22 mouse cellular contexts compared by ENCODE assay signal in the genomic region with DNA sequence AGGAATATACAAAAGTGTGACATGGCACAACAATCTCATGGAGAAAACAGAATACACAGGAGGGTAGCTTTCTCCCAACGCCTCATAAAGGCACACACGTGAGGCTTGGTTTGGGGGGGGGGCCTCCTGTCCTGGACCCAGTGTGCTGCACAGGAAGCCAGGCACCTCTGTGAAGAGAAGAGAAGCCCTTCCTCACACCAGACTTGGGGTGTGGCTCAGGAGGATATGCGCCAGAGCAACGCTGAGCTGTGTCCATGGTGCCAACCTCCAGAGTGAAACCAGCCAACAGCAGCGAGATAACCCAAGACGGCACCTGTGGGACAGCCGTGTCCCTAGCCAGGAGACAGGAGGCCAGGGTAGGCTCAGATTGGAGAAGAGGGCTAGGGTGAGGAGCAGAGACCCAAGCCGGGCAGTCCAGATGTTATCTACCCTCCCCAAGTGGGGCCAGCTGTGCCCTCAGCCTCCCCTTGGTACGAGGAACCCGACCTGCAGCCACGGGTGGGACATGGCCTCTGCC. TPM values are rescaled to one million over a fixed set of nuclear protein-coding genes. Genes with fewer than 3 reads are reported as not detected.
DNase-seq lines count a peak whose midpoint lies in the region; ATAC-seq and TF ChIP-seq lines count a peak whose summit lies in the region.
"Had no signal": no experiment of that assay in that cellular context is flagged by ENCODE, and none has a peak within 500 bp of the region (broad histone marks: within the 10 kb centered on the region; RNA-seq: fewer than 3 reads in every experiment).

No protein-coding gene starts in this region.

- H3K9me3 ChIP-seq in forebrain, embryonic 11.5 days (ENCODE audit: control insufficient read depth, low read length): no peaks in the 10 kb centered on the region
- H3K9me3 ChIP-seq in forebrain, postnatal 0 days (ENCODE audit: low read length): no peaks in the 10 kb centered on the region
- H3K9me3 ChIP-seq in limb, embryonic 10.5 days (replicated peaks): no peaks in the 10 kb centered on the region
- H3K9me3 ChIP-seq: embryonic facial prominence, embryonic 10.5 days; embryonic facial prominence, embryonic 15.5 days; kidney, embryonic 15.5 days; limb, embryonic 15.5 days; midbrain, embryonic 10.5 days; midbrain, embryonic 15.5 days had no signal

- 0 out of 2 replicates have a peak, but pooled peaks have one; percentile 3 for ATAC-seq in forebrain, embryonic 11.5 days (replicated peaks; ENCODE audit: low FRiP score)
- no peak for ATAC-seq in forebrain, postnatal 0 days
- no peak for ATAC-seq in erythroid progenitor cell, adult 5-6 weeks (replicated peaks; ENCODE audit: low FRiP score, poor library complexity, severe bottlenecking)
- no peak for ATAC-seq in frontal cortex, adult (ENCODE audit: low TSS enrichment)

- no peak for TF ChIP-seq CTCF in forebrain, postnatal 0 days (IDR thresholded peaks at IDR 0.05; ENCODE audit: low read depth)

- H3K36me3 ChIP-seq in forebrain, embryonic 11.5 days (ENCODE audit: control insufficient read depth, insufficient read depth, low read length): no peaks in the 10 kb centered on the region
- H3K36me3 ChIP-seq in forebrain, postnatal 0 days (ENCODE audit: insufficient read depth): 0 out of 2 replicates have a peak, but pooled peaks cover 4% of the 10 kb centered on the region
- no peaks in the 10 kb centered on the region for H3K36me3 ChIP-seq in limb, embryonic 10.5 days
- H3K36me3 ChIP-seq: embryonic facial prominence, embryonic 15.5 days; kidney, embryonic 15.5 days; limb, embryonic 15.5 days; midbrain, embryonic 10.5 days; midbrain, embryonic 15.5 days had no signal

- no peak overlapping the region for H3K9ac ChIP-seq in forebrain, embryonic 11.5 days (ENCODE audit: low read length)
- no peak overlapping the region for H3K9ac ChIP-seq in forebrain, postnatal 0 days
- H3K9ac ChIP-seq: embryonic facial prominence, embryonic 15.5 days; kidney, embryonic 15.5 days; limb, embryonic 15.5 days; midbrain, embryonic 15.5 days had no signal

- H3K27me3 ChIP-seq in forebrain, embryonic 11.5 days (ENCODE audit: control insufficient read depth, insufficient read depth, low read length): no peaks in the 10 kb centered on the region
- H3K27me3 ChIP-seq in forebrain, postnatal 0 days (ENCODE audit: insufficient read depth, low read length): no peaks in the 10 kb centered on the region
- H3K27me3 ChIP-seq in limb, embryonic 10.5 days (ENCODE audit: low read depth, poor library complexity, severe bottlenecking): no peaks in the 10 kb centered on the region
- H3K27me3 ChIP-seq: embryonic facial prominence, embryonic 15.5 days; kidney, embryonic 15.5 days; limb, embryonic 15.5 days; midbrain, embryonic 15.5 days had no signal

- no peak for DNase-seq in forebrain, embryonic 11.5 days (ENCODE audit: low spot score)
- DNase-seq in forebrain, postnatal 0 days: no peak
- peak; percentile 57 for DNase-seq in thymus, postnatal 0 days (ENCODE audit: low spot score)
- no peak for DNase-seq in thymus, postnatal 25 days
- DNase-seq in limb, embryonic 10.5 days (ENCODE audit: low spot score): no peak
- DNase-seq: adrenal gland, postnatal 25 days; cerebellum, adult 18-20 months; cerebellum, postnatal 25 days; kidney, adult 18-20 months; lung, adult 2 months; right cerebral cortex, postnatal 25 days; spleen, adult 18-20 months had no signal

- H3K4me1 ChIP-seq in forebrain, embryonic 11.5 days (replicated peaks; ENCODE audit: control insufficient read depth, insufficient read depth, low read length): peaks cover 7% of the 10 kb centered on the region; the same call in 1 of the 2 replicates
- no peaks in the 10 kb centered on the region for H3K4me1 ChIP-seq in forebrain, postnatal 0 days (ENCODE audit: insufficient read depth)
- peaks cover 26% of the 10 kb centered on the region for H3K4me1 ChIP-seq in limb, embryonic 10.5 days

- H3K4me2 ChIP-seq in forebrain, embryonic 11.5 days (ENCODE audit: low read depth, low read length, severe bottlenecking): no peak overlapping the region
- no peak overlapping the region for H3K4me2 ChIP-seq in forebrain, postnatal 0 days (ENCODE audit: low read depth)
- H3K4me2 ChIP-seq: embryonic facial prominence, embryonic 15.5 days; limb, embryonic 15.5 days; midbrain, embryonic 15.5 days had no signal

- no peak overlapping the region for H3K27ac ChIP-seq in forebrain, embryonic 11.5 days (ENCODE audit: low read depth, low read length)
- no peak overlapping the region for H3K27ac ChIP-seq in forebrain, postnatal 0 days (ENCODE audit: low read depth, low read length)
- peak overlapping the region; percentile 19; the same call in 1 of the 2 replicates for H3K27ac ChIP-seq in limb, embryonic 10.5 days
- H3K27ac ChIP-seq: embryonic facial prominence, embryonic 10.5 days; kidney, embryonic 15.5 days; left cerebral cortex, adult 2 months; limb, embryonic 15.5 days; macrophage; midbrain, embryonic 15.5 days had no signal

- WGBS in forebrain, embryonic 11.5 days: 91% methylated on average over 11 of the region's 11 CpGs
- WGBS in forebrain, postnatal 0 days: 93% methylated on average over 11 of the region's 11 CpGs
- WGBS in limb, embryonic 10.5 days: 91% methylated on average over 11 of the region's 11 CpGs

- H3K4me3 ChIP-seq in forebrain, embryonic 11.5 days (ENCODE audit: low read depth, low read length): no peak overlapping the region
- no peak overlapping the region for H3K4me3 ChIP-seq in forebrain, postnatal 0 days (ENCODE audit: low read depth, low read length)
- no peak overlapping the region for H3K4me3 ChIP-seq in limb, embryonic 10.5 days
- H3K4me3 ChIP-seq: embryonic facial prominence, embryonic 10.5 days; embryonic facial prominence, embryonic 15.5 days; kidney, embryonic 15.5 days; left cerebral cortex, adult 2 months; limb, embryonic 15.5 days; midbrain, embryonic 15.5 days had no signal

RNA-seq across cellular contexts. Expression of gene Uvrag, which starts 12.8 kb away (rescaled TPM):
- 12.2 and 12.8 TPM in 2 replicates for polyA plus RNA-seq in forebrain, embryonic 11.5 days (2014; fragmentation: Nextera tagmentation; extraction: Ambion mirVana)
- 18.8 and 19.5 TPM in 2 replicates for total RNA-seq in forebrain, postnatal 0 days (2014; rRNA removed)
- 14.8 and 18.6 TPM in 2 replicates for polyA plus RNA-seq in forebrain, postnatal 0 days (2015; fragmentation: Nextera tagmentation; extraction: Ambion mirVana)
- polyA plus RNA-seq in thymus, postnatal 0 days (2015; fragmentation: Nextera tagmentation; extraction: Ambion mirVana): 25.8 and 30.9 TPM in 2 replicates
- polyA plus RNA-seq in limb, embryonic 10.5 days (2016; fragmentation: Nextera tagmentation; extraction: Ambion mirVana): 10.5 and 12.0 TPM in 2 replicates
- 10.5 and 32.4 TPM in 2 replicates for total RNA-seq in erythroid progenitor cell, adult 5-6 weeks (2015; ENCODE audit: low replicate concordance)
- 9.6 and 15.6 TPM in 2 replicates for total RNA-seq in erythroid progenitor cell, adult 5-6 weeks (2017; ENCODE audit: low replicate concordance)

RNA-seq across cellular contexts. Expression of gene Dgat2, which starts 28.8 kb away (rescaled TPM):
- 9.2 and 9.5 TPM in 2 replicates for polyA plus RNA-seq in forebrain, embryonic 11.5 days (2014; fragmentation: Nextera tagmentation; extraction: Ambion mirVana)
- total RNA-seq in forebrain, postnatal 0 days (2014; rRNA removed): 37.1 and 41.3 TPM in 2 replicates
- 37.2 and 41.3 TPM in 2 replicates for polyA plus RNA-seq in forebrain, postnatal 0 days (2015; fragmentation: Nextera tagmentation; extraction: Ambion mirVana)
- polyA plus RNA-seq in thymus, postnatal 0 days (2015; fragmentation: Nextera tagmentation; extraction: Ambion mirVana): 6.6 and 7.2 TPM in 2 replicates
- polyA plus RNA-seq in limb, embryonic 10.5 days (2016; fragmentation: Nextera tagmentation; extraction: Ambion mirVana): 14.2 and 15.0 TPM in 2 replicates
- total RNA-seq in erythroid progenitor cell, adult 5-6 weeks (2015; ENCODE audit: low replicate concordance): 0.42 and 7.6 TPM in 2 replicates
- total RNA-seq in erythroid progenitor cell, adult 5-6 weeks (2017; ENCODE audit: low replicate concordance): 0.90 and 2.8 TPM in 2 replicates
